Mouse (Mus musculus): ENCODE results near the gene Epo.

Gene Epo

GRCm38 (mm10) chr5:137533117-137533827 is at the start of gene Epo, which contains the start of gene Gnb2:
Gene Epo, minus strand, starts transcription at chr5:137533242.
Gene Gnb2, minus strand, starts transcription at chr5:137533510.
- peak; percentile 99 for DNase-seq (ENCODE audit: low spot score)

DNA sequence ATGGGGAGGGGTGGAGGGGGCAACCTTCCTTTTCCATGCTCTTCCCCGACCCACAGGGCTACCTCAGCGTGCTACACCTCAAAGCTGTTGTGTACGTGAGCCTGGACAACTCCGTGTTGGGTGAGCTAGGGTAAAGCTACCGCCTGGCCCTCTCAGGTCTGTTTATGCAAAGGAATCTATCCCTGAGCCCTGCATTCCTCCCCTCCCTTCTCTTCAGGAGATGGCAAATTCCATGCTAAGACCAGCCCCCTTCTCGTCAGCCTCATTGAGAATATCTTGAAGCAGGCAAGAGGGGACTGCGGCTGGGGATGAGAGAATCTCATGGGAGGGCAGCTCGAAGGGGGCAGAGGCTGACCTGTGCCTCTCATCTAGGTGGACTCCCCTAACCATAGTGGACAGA is 49.7 kb upstream of the Epo start:
- peak; percentile 18 for DNase-seq (ENCODE audit: low spot score)

DNA sequence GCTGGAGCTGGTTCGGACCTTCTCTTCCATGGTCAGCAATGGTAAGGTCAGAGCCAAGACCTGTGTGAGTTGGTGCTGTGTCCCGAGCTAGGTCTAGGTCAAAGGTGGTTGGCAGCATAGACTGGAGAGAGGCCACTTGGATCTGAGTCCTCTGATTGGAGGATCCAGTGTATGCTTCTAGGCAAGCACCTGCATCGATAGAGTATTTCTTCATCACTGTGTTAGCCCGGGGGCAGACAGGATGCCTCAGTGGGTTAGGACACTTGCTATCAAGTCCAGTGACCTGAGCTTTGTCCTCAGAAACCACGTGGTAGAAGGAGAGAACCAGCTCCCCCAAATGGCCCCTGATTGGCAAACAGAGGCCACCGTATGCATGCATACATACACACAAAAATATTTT is 47.2 kb upstream of the Epo start:
- no peak for DNase-seq (ENCODE audit: low spot score)

DNA sequence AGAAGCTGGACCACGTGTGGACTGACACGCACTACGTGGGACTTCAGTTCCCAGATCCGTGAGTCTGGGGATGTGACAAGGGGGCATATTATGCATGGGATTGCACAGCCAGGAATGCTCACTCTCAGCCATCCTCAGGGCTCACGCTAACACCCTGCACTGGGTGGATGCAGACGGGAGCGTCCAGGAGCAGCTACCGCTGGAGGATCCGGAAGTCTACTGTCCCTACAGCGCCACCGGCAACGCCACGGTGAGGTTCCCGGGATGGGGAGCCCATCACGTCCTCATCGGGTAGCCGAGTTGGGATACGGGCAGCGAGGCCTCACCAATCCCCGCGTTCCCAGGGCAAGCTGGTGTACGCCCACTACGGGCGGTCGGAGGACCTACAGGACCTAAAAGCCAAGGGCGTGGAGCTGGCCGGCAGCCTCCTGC is 41.4 kb upstream of the Epo start:
- peak; percentile 35 for DNase-seq (ENCODE audit: low spot score)

DNA sequence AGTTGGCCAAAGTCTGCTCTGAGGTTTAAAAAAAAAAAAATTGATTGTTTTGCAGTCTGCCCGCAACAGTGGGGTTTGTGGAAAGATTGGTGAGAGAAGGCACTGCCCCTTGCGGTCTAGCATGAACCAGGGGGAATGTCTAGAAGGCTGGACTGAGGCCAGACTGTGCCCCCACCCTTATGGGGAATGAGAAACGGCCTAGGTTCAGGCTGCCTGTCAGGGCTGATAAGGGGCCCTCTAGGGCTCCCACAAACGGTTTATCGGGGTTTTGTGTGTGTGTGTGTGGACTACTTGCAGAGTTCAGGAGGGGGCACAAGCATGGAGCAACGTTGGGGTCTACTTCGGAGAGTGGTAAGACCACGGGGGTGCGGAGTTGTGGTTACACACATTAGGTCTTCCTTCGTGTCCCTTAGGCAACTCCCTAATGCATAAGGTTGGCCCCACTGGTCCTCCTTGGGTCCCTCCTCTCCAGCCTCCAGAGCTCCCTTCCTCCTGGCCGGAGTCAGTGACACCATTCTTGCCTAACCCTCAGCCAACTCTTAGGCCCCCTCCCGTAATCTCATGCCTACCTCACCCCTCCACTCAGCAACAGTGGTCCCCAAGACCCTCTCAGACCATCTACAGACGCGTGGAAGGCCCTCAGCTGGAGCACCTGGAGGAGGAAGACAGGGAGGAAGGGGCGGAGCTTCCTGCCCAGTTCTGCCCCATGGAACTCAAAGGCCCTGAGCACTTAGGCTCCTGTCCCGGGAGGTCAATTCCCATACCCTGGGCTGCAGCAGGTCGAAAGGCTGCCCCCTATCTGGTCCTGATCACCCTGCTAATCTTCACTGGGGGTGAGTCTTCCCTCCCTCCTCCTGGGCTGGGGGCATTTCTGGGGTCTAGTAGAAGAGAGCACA is 37.9 kb upstream of the Epo start:
- no peak for DNase-seq (ENCODE audit: low spot score)

GRCm38 (mm10) chr5:137570181-137570580 is 37.1 kb upstream of the Epo start:
- DNase-seq (ENCODE audit: low spot score), result no peak

GRCm38 (mm10) chr5:137569665-137570064 is 36.6 kb upstream of the Epo start, which contains the start of gene Tfr2:
Gene Tfr2, plus strand, starts transcription at chr5:137569840.
- DNase-seq (ENCODE audit: low spot score), result peak; percentile 57

DNA sequence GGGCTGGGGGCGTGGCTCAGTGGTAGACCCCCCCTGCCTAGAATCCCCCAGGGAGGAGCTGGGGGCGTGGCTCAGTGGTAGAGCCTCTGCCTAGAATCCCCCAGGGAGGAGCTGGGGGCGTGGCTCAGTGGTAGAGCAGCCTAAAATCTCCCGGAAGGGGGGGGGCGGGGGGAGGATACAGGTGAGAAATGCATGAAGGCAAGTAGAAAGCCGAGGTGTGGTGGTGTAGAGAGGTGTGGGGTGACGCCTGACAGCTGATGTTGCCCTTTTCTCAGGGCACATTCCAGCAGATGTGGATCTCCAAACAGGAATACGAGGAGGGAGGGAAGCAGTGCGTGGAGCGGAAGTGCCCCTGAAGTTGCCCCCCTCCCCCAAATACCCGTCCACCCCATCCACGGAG is 36.0 kb upstream of the Epo start:
- DNase-seq (ENCODE audit: low spot score), result no peak

- DNase-seq (ENCODE audit: low spot score), result no peak
These were observed 35.3 kb upstream of the Epo start for GRCm38 (mm10) chr5:137568223-137568798.

DNA sequence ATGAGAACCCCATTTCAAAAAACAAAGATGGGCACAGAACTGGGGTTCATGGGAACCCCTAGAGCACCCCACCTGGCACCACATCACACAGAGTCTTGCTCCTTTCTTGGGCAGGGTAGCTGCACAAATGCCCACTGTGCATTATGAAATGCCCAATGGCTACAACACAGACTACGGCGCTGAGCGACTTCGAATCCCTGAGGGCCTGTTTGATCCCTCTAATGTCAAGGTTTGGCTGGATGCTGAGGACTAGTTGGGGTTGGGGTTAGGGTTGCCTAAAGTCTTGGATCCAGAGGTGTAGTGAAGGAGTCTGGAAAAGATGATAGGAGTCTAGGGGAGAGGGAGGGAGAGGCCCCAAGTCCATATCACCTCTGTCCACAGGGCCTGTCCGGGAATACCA is 33.4 kb upstream of the Epo start:
- no peak for DNase-seq (ENCODE audit: low spot score)

DNA sequence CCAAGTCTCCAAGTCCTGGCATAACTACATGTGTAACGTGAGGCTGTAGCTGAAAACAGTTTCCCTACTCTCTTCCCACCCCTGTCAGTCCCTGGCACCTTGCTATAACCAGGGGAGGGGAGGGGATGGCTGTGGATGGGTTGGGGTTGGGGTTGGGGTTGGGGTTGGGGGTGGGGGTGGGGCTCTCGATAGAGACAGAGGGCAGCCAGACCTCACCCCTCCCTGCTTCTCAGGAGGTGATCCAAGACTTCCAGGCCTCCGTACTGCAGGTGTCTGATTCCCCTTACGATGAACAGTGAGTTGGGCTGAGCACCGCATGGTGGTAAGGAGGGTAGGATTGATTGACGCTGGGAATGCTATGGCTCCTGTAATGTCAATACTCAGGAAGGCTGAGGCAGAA is 32.7 kb upstream of the Epo start:
- DNase-seq (ENCODE audit: low spot score), result no peak

- DNase-seq (ENCODE audit: low spot score), result no peak
These were observed 29.9 kb upstream of the Epo start for GRCm38 (mm10) chr5:137562965-137563364.

- no peak for DNase-seq (ENCODE audit: low spot score)
These were observed 28.5 kb upstream of the Epo start for GRCm38 (mm10) chr5:137561556-137561955.

GRCm38 (mm10) chr5:137553898-137554297 is 20.9 kb upstream of the Epo start:
- DNase-seq (ENCODE audit: low spot score), result no peak

DNA sequence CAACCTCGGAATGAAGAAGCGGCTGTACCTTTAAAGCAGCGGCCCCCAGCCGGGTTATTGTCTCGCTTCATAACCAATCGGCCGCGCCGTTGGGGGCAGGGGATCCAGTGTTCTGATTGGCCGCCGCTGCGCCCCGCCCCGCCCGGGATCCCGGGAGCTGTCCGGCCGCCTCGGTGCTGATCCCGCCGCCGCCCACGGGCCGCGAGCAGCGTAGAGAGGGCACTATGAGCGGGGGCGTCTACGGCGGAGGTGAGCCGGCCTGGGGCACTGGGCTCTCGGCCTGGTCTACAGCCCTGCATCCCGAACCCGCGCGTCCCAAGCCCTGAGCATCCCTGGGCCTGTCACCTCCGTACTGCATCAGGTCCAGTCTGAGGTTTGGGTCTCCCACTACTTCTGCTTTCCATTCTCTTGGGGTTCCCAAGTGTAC is 20.4 kb upstream of the Epo start, which contains the start of gene Actl6b:
Gene Actl6b, plus strand, starts transcription at position 107 of the 427 bp plus-strand sequence.
- peak; percentile 29 for DNase-seq (ENCODE audit: low spot score)

DNA sequence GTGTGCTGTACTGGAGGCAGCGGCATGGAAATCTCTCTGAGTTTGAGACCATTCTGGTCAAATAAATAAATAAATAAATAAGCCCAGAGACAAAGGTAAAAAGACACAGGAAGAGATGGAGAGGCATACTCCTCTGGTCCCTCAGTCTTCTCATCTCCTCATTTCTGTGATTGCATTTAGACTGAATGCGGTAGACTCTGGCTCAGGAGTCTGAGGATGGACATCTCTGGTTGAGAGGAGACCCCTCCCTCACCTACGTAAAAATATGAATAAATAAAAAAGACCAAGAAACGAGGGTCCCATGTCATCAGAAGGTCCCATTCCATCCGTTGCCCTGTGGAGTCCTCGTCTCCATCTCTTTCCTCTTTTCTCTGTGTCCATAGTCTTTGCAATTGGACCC is 20.0 kb upstream of the Epo start:
- no peak for DNase-seq (ENCODE audit: low spot score)

- DNase-seq (ENCODE audit: low spot score), result no peak
These were observed 18.1 kb upstream of the Epo start for GRCm38 (mm10) chr5:137551119-137551518.

GRCm38 (mm10) chr5:137549840-137550239 is 16.8 kb upstream of the Epo start:
- DNase-seq (ENCODE audit: low spot score), result no peak

GRCm38 (mm10) chr5:137545596-137545995 is 12.6 kb upstream of the Epo start:
- no peak for DNase-seq (ENCODE audit: low spot score)

DNA sequence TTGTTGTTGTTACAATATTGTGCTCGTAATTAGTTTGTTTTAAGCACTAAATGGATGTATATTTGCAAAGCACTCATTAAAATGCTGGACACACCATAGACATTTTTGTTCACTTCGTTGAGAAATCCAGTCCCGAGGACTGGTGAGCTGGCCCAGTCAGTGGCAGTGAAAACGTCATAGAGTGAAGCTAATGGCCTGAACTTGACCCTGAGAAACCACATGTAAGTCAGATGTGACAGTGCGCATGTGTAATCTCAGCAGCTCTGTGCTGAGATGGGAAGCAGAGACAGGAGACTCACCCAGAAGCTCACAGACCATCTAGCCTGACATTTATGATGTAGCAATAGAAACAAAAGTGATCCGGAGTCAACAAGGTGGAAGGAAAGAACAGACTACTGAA is 11.9 kb upstream of the Epo start:
- no peak for DNase-seq (ENCODE audit: low spot score)

DNA sequence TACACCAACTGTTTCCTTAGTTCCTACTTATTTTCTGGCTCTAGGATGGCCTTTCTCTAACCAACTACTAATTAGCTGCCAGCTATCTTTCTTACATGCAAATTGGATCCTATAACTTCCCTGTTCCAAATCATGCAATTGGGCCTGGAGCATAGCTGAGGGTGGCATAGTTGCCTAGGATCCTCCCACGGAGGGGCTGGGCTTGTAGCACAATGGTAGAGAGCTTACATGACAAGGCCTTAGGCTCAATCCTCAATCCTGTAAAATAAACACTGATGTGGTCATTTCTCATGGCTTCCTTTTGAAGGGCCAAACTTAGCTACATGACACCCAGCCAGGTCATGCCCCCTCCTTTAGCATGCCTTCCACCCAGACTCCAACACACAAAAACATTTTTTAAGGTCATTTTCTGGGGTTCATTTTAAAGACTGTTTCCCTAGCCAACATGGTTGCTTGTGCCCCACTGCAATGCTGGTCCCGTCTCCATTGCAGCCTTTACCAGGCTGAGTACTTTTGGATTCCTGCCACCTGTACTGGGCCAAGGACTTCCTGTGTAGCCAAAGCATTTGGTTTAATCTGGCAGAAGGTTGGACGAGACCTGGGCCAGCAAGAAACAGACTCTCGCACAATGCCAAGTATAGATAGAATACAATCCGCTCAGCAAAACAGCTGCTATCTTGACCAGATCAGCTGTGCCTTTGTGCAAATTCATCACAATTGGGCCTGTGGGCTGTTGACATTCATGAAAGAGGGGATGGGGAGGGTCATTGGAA is 8.9 kb upstream of the Epo start:
- DNase-seq (ENCODE audit: low spot score), result no peak

- no peak for DNase-seq (ENCODE audit: low spot score)
These were observed 7.9 kb upstream of the Epo start for GRCm38 (mm10) chr5:137540991-137541390.

Data from lung, postnatal 25 days (tissue).